Mouse (Mus musculus) gastrocnemius, postnatal 4 days (tissue): ENCODE data around the gene Gm20403. TPM values are rescaled to one million over a fixed set of nuclear protein-coding genes. Genes with fewer than 3 reads are reported as not detected.

ENCODE experiments used
- total RNA-seq, 2 experiments: library from RNA; stranded (reverse); gene quantifications; 2 replicates each; pipeline ENCODE4 v1.2.3; 2021

The Gm20403 gene
- total RNA-seq, 2 experiments from 2014 or later: not detected

Other genes starting within 250 kb of the Gm20403 start
- gene Snx6, start 190.8 kb downstream of the Gm20403 start, total RNA-seq: 10 to 100 TPM; 55.1 to 61.0 TPM
- 100 to 1,000 TPM; 825 to 895 TPM for gene Cfl2, start 123.7 kb downstream of the Gm20403 start, total RNA-seq
- 10 to 100 TPM; 11.4 to 13.4 TPM for gene Baz1a, start 27.8 kb upstream of the Gm20403 start, total RNA-seq
- 10 to 100 TPM in 1 of 2 experiments, 1 to 10 TPM in 1; 9.4 to 11.1 TPM for gene 2700097O09Rik, start 93.6 kb upstream of the Gm20403 start, total RNA-seq
- gene Srp54a, start 93.7 kb upstream of the Gm20403 start, total RNA-seq: 10 to 100 TPM; 73.8 to 90.5 TPM
- gene Fam177a, start 137.9 kb upstream of the Gm20403 start, total RNA-seq: 1 to 10 TPM; 4.2 to 6.8 TPM
- 10 to 100 TPM; 38.9 to 41.0 TPM for gene Srp54b, start 168.6 kb upstream of the Gm20403 start, total RNA-seq
- gene 1700047I17Rik2, start 213.1 kb upstream of the Gm20403 start, total RNA-seq: 1 to 10 TPM; 6.1 to 7.0 TPM
- gene Srp54c, start 243.6 kb upstream of the Gm20403 start, total RNA-seq: 10 to 100 TPM; 24.8 to 33.1 TPM